Mouse (Mus musculus) C2C12 (cell line): Measurements from ENCODE around the gene Ttyh1. TPM values are rescaled to one million over a fixed set of nuclear protein-coding genes. Genes with fewer than 3 reads are reported as not detected.

ENCODE experiments used
- H3K27me3 ChIP-seq: one replicate; pipeline ENCODE4 v1.6.1; 2011; ENCODE audit not compliant: control insufficient read depth, insufficient read depth, insufficient read length
- H3K36me3 ChIP-seq: one replicate; pipeline ENCODE4 v1.6.1; 2011; ENCODE audit not compliant: control insufficient read depth, insufficient read depth
- H3K4me3 ChIP-seq: one replicate; pipeline ENCODE4 v1.5.1; 2011; ENCODE audit warnings: mild to moderate bottlenecking, control low read depth; ENCODE audit not compliant: poor library complexity, insufficient read depth, severe bottlenecking
- H3K79me2 ChIP-seq: one replicate; pipeline ENCODE4 v1.6.1; 2011; ENCODE audit not compliant: control insufficient read depth, insufficient read depth
- H3K79me3 ChIP-seq: one replicate; pipeline ENCODE4 v1.6.1; 2011; ENCODE audit warnings: low read depth, control low read depth
- H3ac ChIP-seq: one replicate; pipeline ENCODE3; 2011; ENCODE audit warnings: low read depth; ENCODE audit not compliant: control insufficient read depth, insufficient read length
- CEBPB ChIP-seq: IDR thresholded peaks from one replicate; pipeline ENCODE4 v1.6.1; 2011; ENCODE audit warnings: low read depth, mild to moderate bottlenecking, control low read depth, moderate library complexity
- CTCF ChIP-seq: IDR thresholded peaks from one replicate; pipeline ENCODE4 v1.5.1; 2011; ENCODE audit not compliant: control insufficient read depth, insufficient read depth, insufficient read length
- FOSL1 ChIP-seq: IDR thresholded peaks from one replicate; pipeline ENCODE4 v1.8.0; 2011; ENCODE audit warnings: mild to moderate bottlenecking, low read length; ENCODE audit not compliant: poor library complexity, insufficient read depth, severe bottlenecking
- MAX ChIP-seq: IDR thresholded peaks from one replicate; pipeline ENCODE4 v1.6.1; 2011; ENCODE audit warnings: mild to moderate bottlenecking, control low read depth
- MYOD1 ChIP-seq: IDR thresholded peaks from one replicate; pipeline ENCODE4 v1.6.1; 2011; ENCODE audit warnings: low read depth; ENCODE audit not compliant: control insufficient read depth, insufficient read length
- MYOG ChIP-seq: IDR thresholded peaks from one replicate; pipeline ENCODE4 v1.6.1; 2011; ENCODE audit not compliant: control insufficient read depth, insufficient read length; ENCODE audit errors: extremely low read depth
- USF1 ChIP-seq: IDR thresholded peaks from one replicate; pipeline ENCODE4 v1.6.1; 2011; ENCODE audit warnings: low read depth, mild to moderate bottlenecking, control low read depth, moderate library complexity
- polyA plus RNA-seq: library from polyadenylated mRNA; unstranded; fragments of >200 nt; fragmentation: generic; extraction: Trizol; gene quantifications from one replicate; pipeline ENCODE4 v1.2.1, GENCODE M21; 2012; ENCODE audit warnings: missing spikeins

Ttyh1 gene
- polyA plus RNA-seq, 1 experiment: 0.05 TPM

DNA sequence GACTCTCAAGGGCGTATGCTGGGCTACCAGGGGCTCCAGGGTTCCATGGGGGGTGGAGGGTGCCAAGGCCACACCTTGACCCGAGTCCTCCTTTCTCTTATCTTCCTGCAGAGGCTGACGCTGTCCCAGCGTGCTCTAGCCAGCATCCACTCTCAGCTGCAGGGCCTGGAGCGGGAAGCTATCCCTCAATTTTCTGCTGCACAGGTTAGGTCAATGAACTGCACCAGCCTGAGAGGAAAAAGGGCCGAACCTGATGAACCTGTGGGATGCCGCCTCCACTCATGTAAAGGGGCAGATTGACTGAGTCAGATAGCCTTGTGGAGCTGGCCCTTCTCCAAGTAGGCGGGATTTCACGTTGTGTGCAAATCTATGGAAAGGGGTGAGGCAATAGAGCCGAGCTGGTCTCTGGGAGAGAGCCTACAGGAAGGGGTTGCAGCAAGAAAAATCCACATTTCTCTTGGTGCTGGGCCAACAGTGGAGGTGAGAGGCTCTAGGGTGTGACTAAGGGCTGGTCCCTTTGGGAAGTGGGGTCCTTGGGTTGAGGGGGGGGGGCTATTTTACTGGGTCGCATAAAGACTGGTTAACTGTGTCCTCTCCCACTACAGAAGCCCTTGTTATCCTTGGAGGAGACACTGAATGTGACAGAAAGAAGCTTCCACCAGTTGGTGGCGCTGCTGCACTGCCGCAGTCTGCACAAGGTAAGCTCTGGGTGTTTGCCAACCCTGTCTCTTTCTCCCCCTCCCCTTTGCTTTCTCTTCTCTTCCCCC, 11.7 kb downstream of the Ttyh1 start:
- H3K79me3 ChIP-seq: peaks cover 2% of the 10 kb centered on the region
- no peak for TF ChIP-seq USF1
- TF ChIP-seq MYOG: no peak
- peak; percentile 81 for TF ChIP-seq CTCF
- no peak for TF ChIP-seq MYOD1
- no peak for TF ChIP-seq FOSL1
- TF ChIP-seq CEBPB: no peak
- no peak for TF ChIP-seq MAX
- H3ac ChIP-seq: no peak overlapping the region
- H3K79me2 ChIP-seq: peaks cover 12% of the 10 kb centered on the region
- H3K4me3 ChIP-seq: no peak overlapping the region
- H3K27me3 ChIP-seq: no peaks in the 10 kb centered on the region
- H3K36me3 ChIP-seq: no peaks in the 10 kb centered on the region

- peaks cover 2% of the 10 kb centered on the region for H3K79me3 ChIP-seq
- no peak overlapping the region for H3ac ChIP-seq
- no peak overlapping the region for H3K4me3 ChIP-seq
- TF ChIP-seq CTCF (no peak), USF1 (no peak), MYOD1 (no peak), CEBPB (no peak), MYOG (no peak), FOSL1 (no peak), MAX (no peak)
- H3K27me3 ChIP-seq: no peaks in the 10 kb centered on the region
- no peaks in the 10 kb centered on the region for H3K36me3 ChIP-seq
- H3K79me2 ChIP-seq: peaks cover 17% of the 10 kb centered on the region
Observed at GRCm38 (mm10) chr7:4131964-4132363, 12.8 kb downstream of the Ttyh1 start.

DNA sequence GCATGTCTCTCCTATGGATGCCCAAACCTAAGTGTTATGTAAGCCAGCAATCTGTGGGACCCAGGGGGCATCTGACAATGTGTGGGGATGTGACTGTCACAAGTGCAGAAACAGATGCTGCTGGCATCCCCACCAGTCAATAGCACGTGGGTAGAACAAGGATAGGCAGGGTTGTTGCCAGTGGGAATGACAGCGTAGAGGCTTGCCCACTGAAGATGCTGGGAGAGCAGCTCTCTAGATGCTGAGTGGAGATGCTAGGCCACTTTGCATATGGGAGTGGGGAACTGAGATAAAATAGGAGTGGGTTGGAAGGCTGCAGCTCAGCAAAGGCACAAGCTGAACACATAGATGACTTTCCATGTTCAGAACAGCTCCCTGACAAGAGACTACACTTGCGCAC, 13.4 kb downstream of the Ttyh1 start:
- H3K79me3 ChIP-seq: peaks cover 5% of the 10 kb centered on the region
- H3ac ChIP-seq: no peak overlapping the region
- no peaks in the 10 kb centered on the region for H3K27me3 ChIP-seq
- no peak for TF ChIP-seq USF1
- TF ChIP-seq MAX: no peak
- TF ChIP-seq CTCF: no peak
- no peak for TF ChIP-seq MYOD1
- no peak for TF ChIP-seq FOSL1
- no peak for TF ChIP-seq MYOG
- no peak for TF ChIP-seq CEBPB
- H3K4me3 ChIP-seq: no peak overlapping the region
- H3K36me3 ChIP-seq: no peaks in the 10 kb centered on the region
- peaks cover 23% of the 10 kb centered on the region for H3K79me2 ChIP-seq

DNA sequence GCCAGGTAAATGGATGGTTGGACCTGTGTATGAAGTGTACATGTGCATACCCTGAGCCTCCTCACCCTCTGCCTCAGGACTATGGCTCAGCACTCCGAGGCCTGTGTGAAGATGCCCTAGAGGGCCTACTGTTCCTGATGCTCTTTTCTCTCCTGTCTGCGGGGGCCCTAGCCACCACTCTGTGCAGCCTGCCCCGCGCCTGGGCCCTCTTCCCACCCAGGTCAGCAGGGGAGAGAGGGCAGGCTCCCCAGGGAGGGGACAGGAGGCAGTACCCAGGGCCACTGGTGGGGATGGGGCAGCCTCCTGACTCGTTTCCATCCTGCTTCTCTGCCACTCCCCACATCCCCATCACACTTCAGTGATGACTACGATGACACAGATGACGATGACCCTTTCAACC, 13.8 kb downstream of the Ttyh1 start:
- no peaks in the 10 kb centered on the region for H3K36me3 ChIP-seq
- no peak for TF ChIP-seq MYOG
- no peak for TF ChIP-seq USF1
- no peak for TF ChIP-seq FOSL1
- TF ChIP-seq CTCF: no peak
- no peak for TF ChIP-seq MAX
- no peak for TF ChIP-seq CEBPB
- no peak for TF ChIP-seq MYOD1
- H3K79me2 ChIP-seq: peaks cover 27% of the 10 kb centered on the region
- H3K79me3 ChIP-seq: peaks cover 10% of the 10 kb centered on the region
- no peaks in the 10 kb centered on the region for H3K27me3 ChIP-seq
- H3ac ChIP-seq: no peak overlapping the region
- no peak overlapping the region for H3K4me3 ChIP-seq

DNA sequence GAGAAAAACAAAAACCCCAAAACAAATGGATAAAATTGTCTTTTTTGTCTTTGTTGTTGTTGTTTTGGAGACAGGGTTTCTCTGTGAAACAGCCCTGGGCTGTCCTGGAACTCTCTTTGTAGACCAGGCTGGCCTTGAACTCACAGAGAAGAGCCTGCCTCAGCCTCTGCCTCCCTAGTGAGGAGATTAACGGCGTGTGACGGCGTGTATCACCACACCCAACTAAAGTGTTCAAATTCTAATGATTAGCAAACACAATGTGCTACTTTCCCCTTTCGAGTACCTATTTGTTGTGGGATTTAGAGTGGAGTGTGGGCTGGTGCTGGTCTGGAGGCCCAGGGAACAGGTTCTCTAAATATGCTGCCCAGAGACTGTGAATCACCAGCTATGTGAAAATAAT, 15.7 kb downstream of the Ttyh1 start:
- Histone ChIP-seq H3K79me3 (peaks cover 28% of the 10 kb centered on the region), H3K4me3 (no peak overlapping the region)

More for the DNA sequence above, 15.7 kb downstream of the Ttyh1 start:
- Histone ChIP-seq H3K79me2 (peaks cover 46% of the 10 kb centered on the region), H3ac (no peak overlapping the region), H3K36me3 (peaks cover 15% of the 10 kb centered on the region), H3K27me3 (no peaks in the 10 kb centered on the region)
- TF ChIP-seq MAX (no peak), CEBPB (no peak), CTCF (no peak), FOSL1 (no peak), MYOD1 (no peak), MYOG (no peak), USF1 (no peak)
